Mouse (Mus musculus): ENCODE data around the gene Prap1. TPM values are rescaled to one million over a fixed set of nuclear protein-coding genes. Genes with fewer than 3 reads are reported as not detected.
"Not testable (repeated sequence)": the region's sequence is repeated elsewhere in the genome, so short reads cannot be mapped to it uniquely, and the experiment has no call there.

Gene Prap1
- polyA plus RNA-seq, 1 experiment: not detected

DNA sequence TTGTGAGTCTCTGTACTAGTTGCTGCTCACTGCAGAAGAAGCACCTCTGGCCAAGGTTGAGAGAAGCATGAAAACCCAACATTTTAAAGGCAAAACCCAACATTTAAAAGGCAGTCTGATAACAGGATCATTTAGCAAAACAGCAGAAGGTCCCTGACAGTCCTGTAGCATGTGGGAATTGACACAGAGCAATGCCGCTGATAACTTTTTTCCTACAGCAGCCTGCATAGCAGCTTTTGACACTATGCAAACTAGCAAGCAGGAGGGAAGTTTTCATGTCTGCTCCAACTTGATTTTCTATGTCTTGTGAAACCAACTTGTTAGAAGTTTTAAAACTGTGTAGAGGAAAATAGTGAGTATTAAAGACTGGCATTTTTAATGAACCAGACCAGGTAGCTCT lies 31.2 kb downstream of the Prap1 start:
- Histone ChIP-seq H3K4me3 (ENCODE audit: insufficient read depth, low read length) (no peak overlapping the region), H3K27ac (ENCODE audit: insufficient read depth, low read length) (no peak overlapping the region), H3K4me1 (ENCODE audit: control insufficient read depth, insufficient read depth, low read length) (peaks cover 1% of the 10 kb centered on the region; the same call in 1 of the 2 replicates)
- no peak for TF ChIP-seq CTCF (IDR thresholded peaks at IDR 0.05; ENCODE audit: extremely low read depth, insufficient read depth, low read length)
- no peak for TF ChIP-seq POLR2A (IDR thresholded peaks at IDR 0.05; ENCODE audit: extremely low read depth, insufficient read depth, low read length)

DNA sequence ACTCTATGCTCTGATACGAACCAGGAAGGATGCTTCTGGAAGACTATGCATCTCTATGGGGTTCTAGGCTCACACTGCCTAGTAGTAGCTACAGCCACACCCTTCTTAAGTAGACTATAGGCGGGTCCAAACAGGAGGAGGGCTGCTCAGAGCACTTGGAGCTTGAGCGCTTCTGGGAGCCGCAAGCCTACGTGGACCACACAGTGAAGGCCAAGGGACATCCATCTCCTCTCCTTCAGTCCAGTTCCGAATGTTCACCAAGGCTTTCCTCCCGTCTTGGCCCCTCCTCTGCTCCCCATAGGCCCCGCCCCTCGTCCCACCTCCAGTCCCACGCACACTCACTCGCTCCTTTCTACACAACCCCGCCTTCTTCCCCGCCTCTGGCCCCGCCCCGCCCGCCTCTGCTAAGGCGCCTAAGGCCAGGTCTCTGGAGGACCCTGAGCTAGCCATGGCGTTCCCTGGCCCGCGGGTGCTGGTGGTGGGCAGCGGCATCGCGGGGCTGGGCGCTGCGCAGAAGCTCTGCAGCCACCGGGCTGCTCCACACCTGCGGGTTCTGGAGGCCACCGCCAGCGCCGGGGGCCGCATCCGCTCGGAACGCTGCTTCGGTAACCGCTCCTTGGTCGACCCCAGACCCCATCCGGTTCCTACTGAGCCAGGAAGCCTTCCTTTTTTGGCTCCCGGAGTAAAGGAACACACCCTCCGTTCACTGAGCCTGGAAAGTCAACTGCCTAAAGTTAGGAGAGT lies 32.3 kb downstream of the Prap1 start:
- TF ChIP-seq CTCF (IDR thresholded peaks at IDR 0.05; ENCODE audit: extremely low read depth, insufficient read depth, low read length) (no peak), POLR2A (IDR thresholded peaks at IDR 0.05; ENCODE audit: extremely low read depth, insufficient read depth, low read length) (peak; percentile 93)
- peak overlapping the region; percentile 65 for H3K4me3 ChIP-seq (ENCODE audit: insufficient read depth, low read length)

DNA sequence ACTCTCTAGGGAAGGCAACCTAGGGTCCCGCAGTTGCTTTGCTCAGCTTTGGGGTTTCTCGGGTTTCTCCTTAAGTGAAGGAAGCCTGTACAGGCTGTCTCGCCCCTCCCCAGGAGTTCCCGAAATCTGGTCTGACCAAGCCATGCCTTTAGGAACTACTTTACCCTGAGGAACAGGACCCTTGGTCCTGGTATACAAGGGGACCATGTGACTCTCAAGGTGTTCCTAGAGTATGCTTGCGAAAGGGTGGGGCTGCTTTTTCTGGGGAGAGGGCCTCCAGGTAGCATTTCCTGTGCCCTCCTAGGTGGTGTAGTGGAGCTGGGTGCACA lies 32.8 kb downstream of the Prap1 start:
- Histone ChIP-seq H3K27ac (ENCODE audit: insufficient read depth, low read length) (no peak overlapping the region), H3K4me3 (ENCODE audit: insufficient read depth, low read length) (peak overlapping the region; percentile 65), H3K4me1 (ENCODE audit: control insufficient read depth, insufficient read depth, low read length) (peaks cover 1% of the 10 kb centered on the region; the same call in 1 of the 2 replicates)
- TF ChIP-seq CTCF (IDR thresholded peaks at IDR 0.05; ENCODE audit: extremely low read depth, insufficient read depth, low read length): no peak
- TF ChIP-seq POLR2A (IDR thresholded peaks at IDR 0.05; ENCODE audit: extremely low read depth, insufficient read depth, low read length): no peak

More for the DNA sequence above, 32.3 kb downstream of the Prap1 start:
- peaks cover 1% of the 10 kb centered on the region; the same call in 1 of the 2 replicates for H3K4me1 ChIP-seq (ENCODE audit: control insufficient read depth, insufficient read depth, low read length)
- H3K27ac ChIP-seq (ENCODE audit: insufficient read depth, low read length): no peak overlapping the region

DNA sequence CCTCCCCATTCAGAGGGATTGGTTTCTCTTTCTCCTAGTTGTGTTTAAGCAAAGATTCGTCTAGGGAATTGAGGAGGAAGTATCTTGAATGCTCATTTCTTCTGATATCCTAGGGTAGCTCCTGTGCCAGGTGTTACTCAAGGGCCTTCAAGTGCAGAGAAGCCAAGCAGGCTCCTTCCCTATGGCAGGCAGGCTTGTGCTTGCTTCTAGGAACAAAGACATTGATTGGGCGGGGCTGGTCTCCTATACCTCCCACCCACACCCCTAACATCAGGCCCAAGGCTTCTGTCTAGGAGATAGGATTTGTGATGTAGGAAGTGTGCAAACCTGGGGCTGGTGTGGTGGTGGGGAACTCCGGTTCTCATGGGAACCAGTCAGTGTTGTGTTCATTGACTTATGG lies 33.7 kb downstream of the Prap1 start:
- Histone ChIP-seq H3K4me1 (ENCODE audit: control insufficient read depth, insufficient read depth, low read length) (peaks cover 1% of the 10 kb centered on the region; the same call in 1 of the 2 replicates), H3K4me3 (ENCODE audit: insufficient read depth, low read length) (no peak overlapping the region), H3K27ac (ENCODE audit: insufficient read depth, low read length) (no peak overlapping the region)
- TF ChIP-seq CTCF (IDR thresholded peaks at IDR 0.05; ENCODE audit: extremely low read depth, insufficient read depth, low read length) (no peak), POLR2A (IDR thresholded peaks at IDR 0.05; ENCODE audit: extremely low read depth, insufficient read depth, low read length) (no peak)

DNA sequence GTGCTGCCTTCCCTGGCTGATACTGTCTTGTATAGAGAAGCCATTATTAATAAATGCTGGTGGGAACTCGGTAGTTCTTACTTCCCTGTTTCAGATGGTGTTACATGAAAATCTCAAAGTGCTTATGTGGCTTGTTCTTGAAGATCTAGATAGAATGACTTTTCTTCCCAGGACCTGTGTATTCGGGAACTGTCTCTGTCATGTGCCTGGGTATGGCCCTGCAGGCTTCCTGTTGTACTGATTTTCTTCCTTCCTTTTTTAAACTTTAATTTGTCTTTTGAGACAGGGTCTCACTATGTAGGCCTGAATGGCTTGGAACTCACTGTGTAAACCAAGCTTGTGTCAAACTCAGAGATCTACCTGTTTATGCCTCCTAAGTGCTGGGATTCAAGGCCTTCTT lies 34.7 kb downstream of the Prap1 start:
- Histone ChIP-seq H3K4me3 (ENCODE audit: insufficient read depth, low read length) (no peak overlapping the region), H3K27ac (ENCODE audit: insufficient read depth, low read length) (no peak overlapping the region), H3K4me1 (ENCODE audit: control insufficient read depth, insufficient read depth, low read length) (peaks cover 1% of the 10 kb centered on the region; the same call in 1 of the 2 replicates)
- TF ChIP-seq POLR2A (IDR thresholded peaks at IDR 0.05; ENCODE audit: extremely low read depth, insufficient read depth, low read length) (no peak), CTCF (IDR thresholded peaks at IDR 0.05; ENCODE audit: extremely low read depth, insufficient read depth, low read length) (no peak)

DNA sequence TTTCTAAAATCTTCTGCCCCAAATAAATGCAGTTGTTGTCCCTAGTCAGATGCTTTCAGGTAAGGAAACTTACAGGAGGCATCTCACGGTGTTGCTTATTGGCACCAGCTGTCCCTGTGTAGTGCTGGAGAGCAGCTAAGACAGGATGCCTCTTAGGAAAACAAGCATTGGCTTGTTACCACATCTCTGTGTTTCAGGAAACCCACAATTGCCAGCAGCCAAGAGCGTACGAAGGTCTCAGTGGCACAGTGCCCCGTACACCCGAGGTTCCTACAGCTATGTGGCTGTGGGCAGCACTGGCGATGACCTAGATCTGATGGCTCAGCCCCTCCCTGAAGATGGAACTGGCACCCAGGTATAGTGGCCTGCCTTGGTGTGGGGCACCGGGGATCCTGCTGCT lies 39.0 kb downstream of the Prap1 start:
- H3K4me1 ChIP-seq (ENCODE audit: control insufficient read depth, insufficient read depth, low read length); H3K27ac ChIP-seq (ENCODE audit: insufficient read depth, low read length); H3K4me3 ChIP-seq (ENCODE audit: insufficient read depth, low read length): not testable (repeated sequence)

DNA sequence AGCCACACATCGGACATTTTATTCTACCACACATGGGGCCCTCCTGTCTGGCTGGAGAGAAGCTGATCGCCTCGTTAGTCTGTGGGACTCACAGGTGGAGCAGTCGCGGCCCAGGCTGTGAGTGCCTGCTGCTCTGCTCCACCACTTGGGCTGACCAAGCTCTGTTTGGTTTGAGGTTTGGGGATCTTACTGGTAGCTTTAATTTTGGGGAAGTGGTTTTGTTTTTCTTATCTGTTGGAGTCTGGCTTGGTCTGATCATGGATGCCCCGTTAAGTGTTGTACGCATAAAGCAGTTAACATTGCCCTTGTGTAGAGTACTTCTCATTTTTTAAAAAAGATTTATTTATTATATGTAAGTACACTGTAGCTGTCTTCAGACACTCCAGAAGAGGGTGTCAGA lies 40.8 kb downstream of the Prap1 start:
- H3K27ac ChIP-seq (ENCODE audit: insufficient read depth, low read length); H3K4me3 ChIP-seq (ENCODE audit: insufficient read depth, low read length); H3K4me1 ChIP-seq (ENCODE audit: control insufficient read depth, insufficient read depth, low read length): not testable (repeated sequence)

DNA sequence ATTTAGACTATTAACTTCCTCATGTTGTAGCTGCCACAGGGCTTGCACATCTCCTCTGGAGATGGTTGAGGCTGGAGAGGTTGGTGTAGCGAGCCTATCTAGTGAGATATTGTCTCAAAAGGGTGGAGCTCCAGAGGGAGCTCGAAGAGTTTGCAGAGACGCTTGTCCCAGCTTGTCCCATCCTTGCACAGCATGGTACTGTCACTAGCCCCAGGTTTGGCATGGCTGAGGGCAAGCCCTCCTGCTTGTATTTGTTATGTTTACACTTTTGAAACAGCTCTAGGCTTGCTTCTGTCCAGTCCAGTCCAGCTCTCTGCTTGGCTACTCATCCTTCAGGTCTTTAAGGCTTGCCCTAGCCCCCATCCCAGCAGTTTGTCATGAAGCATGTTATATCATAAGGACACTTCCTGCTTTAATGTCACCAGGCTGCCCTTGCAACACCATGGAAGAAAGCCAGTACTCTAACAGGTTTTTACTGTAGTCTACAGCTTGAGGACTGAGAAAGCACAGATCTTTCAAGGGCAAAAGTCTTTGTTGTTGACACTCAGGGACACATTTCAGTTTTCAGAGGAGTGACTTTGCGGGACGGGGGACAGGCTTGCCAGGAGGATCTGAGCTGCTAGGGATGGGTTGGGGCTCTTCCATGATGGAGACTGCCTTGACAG lies 42.0 kb downstream of the Prap1 start:
- H3K4me1 ChIP-seq (ENCODE audit: control insufficient read depth, insufficient read depth, low read length): peaks cover 2% of the 10 kb centered on the region; the same call in 1 of the 2 replicates
- H3K27ac ChIP-seq (ENCODE audit: insufficient read depth, low read length): no peak overlapping the region
- H3K4me3 ChIP-seq (ENCODE audit: insufficient read depth, low read length): no peak overlapping the region
- no peak for TF ChIP-seq POLR2A (IDR thresholded peaks at IDR 0.05; ENCODE audit: extremely low read depth, insufficient read depth, low read length)
- no peak for TF ChIP-seq CTCF (IDR thresholded peaks at IDR 0.05; ENCODE audit: extremely low read depth, insufficient read depth, low read length)

DNA sequence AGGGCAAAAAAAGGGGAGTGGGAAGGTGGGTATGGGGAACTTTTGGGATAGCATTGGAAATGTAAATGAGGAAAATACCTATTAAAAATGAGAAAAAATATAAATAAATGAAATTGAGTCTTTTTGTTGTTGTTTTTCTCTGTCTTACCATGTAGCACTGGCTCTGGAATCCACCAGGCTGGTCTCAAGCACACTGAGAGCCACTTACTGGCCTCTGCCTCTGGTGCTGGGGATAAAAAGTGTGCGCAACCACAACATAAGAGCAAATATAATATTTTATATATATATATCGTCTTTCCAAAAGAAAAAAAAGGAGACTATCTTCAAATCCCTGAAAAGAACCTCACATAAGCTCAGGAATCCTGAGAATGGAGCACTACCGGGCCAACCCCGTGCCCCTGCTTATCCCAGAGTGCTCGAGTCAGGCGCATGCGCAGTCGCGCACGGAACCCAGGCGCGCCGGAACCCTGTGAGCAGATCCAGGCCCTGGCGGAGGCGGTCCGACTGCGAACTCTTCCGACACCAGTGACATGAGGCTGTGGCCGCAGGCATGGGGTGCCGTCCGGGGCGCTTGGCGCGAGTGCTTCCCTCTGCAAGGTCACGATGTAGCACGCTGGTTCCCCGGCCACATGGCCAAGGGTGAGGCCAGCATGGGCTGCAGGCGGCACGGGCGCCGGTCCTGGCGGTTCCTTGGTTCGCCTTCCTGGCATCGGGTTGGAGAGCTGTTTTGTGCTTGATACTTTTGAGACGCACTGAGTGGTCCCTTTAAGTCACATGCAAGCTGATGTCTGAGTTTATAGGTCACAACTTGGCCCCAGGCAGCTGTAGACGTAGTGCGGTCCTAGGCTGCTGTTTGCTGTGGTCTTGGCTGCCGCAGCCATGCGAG lies 44.2 kb downstream of the Prap1 start, which contains the start of gene Mtg1:
Gene Mtg1, plus strand, starts transcription at position 430 of the 886 bp plus-strand sequence.
- no peak within 1 kb of the TSS; the same call in 1 of the 2 replicates for H3K27ac ChIP-seq (ENCODE audit: insufficient read depth, low read length)
- TF ChIP-seq POLR2A (IDR thresholded peaks at IDR 0.05; ENCODE audit: extremely low read depth, insufficient read depth, low read length): peak; percentile 64
- TF ChIP-seq CTCF (IDR thresholded peaks at IDR 0.05; ENCODE audit: extremely low read depth, insufficient read depth, low read length): no peak
- H3K4me1 ChIP-seq (ENCODE audit: control insufficient read depth, insufficient read depth, low read length): peaks cover 2% of the 10 kb centered on the region; the same call in 1 of the 2 replicates
- H3K4me3 ChIP-seq (ENCODE audit: insufficient read depth, low read length): peak within 1 kb of the TSS; percentile 60

All from cortical plate, adult 2 months (tissue).